Mouse (Mus musculus) liver, embryonic 14.5 days (tissue): ENCODE results near the gene Arfip1.

Source experiments
- CTCF ChIP-seq: IDR thresholded peaks from 2 replicates; pipeline ENCODE4 v1.5.1; 2016; ENCODE audit warnings: antibody characterized with exemption, low read depth, control low read depth
- EP300 ChIP-seq: IDR thresholded peaks from 2 replicates; pipeline ENCODE4 v1.6.1; 2016; ENCODE audit warnings: antibody characterized with exemption, low read depth

GRCm38 (mm10) chr3:84472527-84472926, 109.9 kb downstream of the Arfip1 start:
- TF ChIP-seq CTCF (no peak), EP300 (no peak)
